Mouse (Mus musculus) spleen, adult 2 months (tissue): ENCODE data around the gene Farsa. TPM values are rescaled to one million over a fixed set of nuclear protein-coding genes. Genes with fewer than 3 reads are reported as not detected.

Source experiments
- DNase-seq, 2 experiments: peaks; one replicate each; pipeline versions ENCODE4 v3.0.0 to v3.0.0-alpha.2; 2012 to 2021; ENCODE audit warnings: low spot score in 2 of 2, low read depth in 1 of 2
- H3K27ac ChIP-seq: fragments of 200-500 bp; 2 replicates; pipeline ENCODE4 v1.5.1; 2012; ENCODE audit warnings: low read length, inconsistent platforms; ENCODE audit not compliant: insufficient read depth
- H3K27me3 ChIP-seq: fragments of 200-500 bp; 2 replicates; pipeline ENCODE4 v1.6.1; 2012; ENCODE audit warnings: mild to moderate bottlenecking, moderate library complexity, low read length, inconsistent platforms; ENCODE audit not compliant: control insufficient read depth, insufficient read depth
- H3K36me3 ChIP-seq: fragments of 200-500 bp; 2 replicates; pipeline ENCODE4 v1.6.1; 2012; ENCODE audit warnings: mild to moderate bottlenecking, low read length, inconsistent platforms; ENCODE audit not compliant: control insufficient read depth, insufficient read depth
- H3K4me1 ChIP-seq: fragments of 200-500 bp; 2 replicates; pipeline ENCODE4 v1.6.1; 2011; ENCODE audit warnings: inconsistent platforms; ENCODE audit not compliant: control insufficient read depth, insufficient read depth, insufficient read length
- H3K4me3 ChIP-seq: fragments of 200-500 bp; 2 replicates; pipeline ENCODE4 v1.5.1; 2011; ENCODE audit warnings: mild to moderate bottlenecking, inconsistent platforms; ENCODE audit not compliant: insufficient read depth, insufficient read length; ENCODE audit errors: extremely low read depth
- CTCF ChIP-seq: fragments of 200-500 bp; IDR thresholded peaks from 2 replicates; pipeline ENCODE4 v1.5.1; 2011; ENCODE audit warnings: mild to moderate bottlenecking, inconsistent platforms; ENCODE audit not compliant: insufficient read depth, insufficient read length, insufficient replicate concordance; ENCODE audit errors: extremely low read depth
- POLR2A ChIP-seq: fragments of 200-500 bp; IDR thresholded peaks from 2 replicates; pipeline ENCODE4 v1.6.1; 2011; ENCODE audit warnings: low read depth, low read length, inconsistent platforms
- WGBS: fragments of 180-500 bp; shearing (Covaris S2); methylation state at CpG from one replicate; pipeline ENCODE4 v1.1.7; 2018; 5-methylcytosine and 5-hydroxymethylcytosine counted together
- polyA plus RNA-seq: library from polyadenylated mRNA; depleted of rRNA; stranded (reverse); fragments of >200 nt; gene quantifications from 2 replicates; pipeline ENCODE4 v1.2.3, GENCODE M21; 2012

Farsa gene
- polyA plus RNA-seq, 1 experiment = 50.3 TPM

GRCm38 (mm10) chr8:84834866-84835855 is 21.6 kb upstream of the Farsa start:
- Histone ChIP-seq H3K4me3 (no peak overlapping the region), H3K27me3 (no peaks in the 10 kb centered on the region), H3K27ac (no peak overlapping the region), H3K36me3 (peaks cover 40% of the 10 kb centered on the region), H3K4me1 (no peaks in the 10 kb centered on the region; the same call in 1 of the 2 replicates)
- 76% methylated on average over 10 of the region's 10 CpGs for whole genome bisulfite sequencing
- TF ChIP-seq POLR2A (no peak), CTCF (no peak)
- no peak for DNase-seq

- 94% methylated on average over 8 of the region's 8 CpGs for WGBS
- peaks cover 45% of the 10 kb centered on the region for H3K36me3 ChIP-seq
- no peaks in the 10 kb centered on the region for H3K27me3 ChIP-seq
- peak overlapping the region; percentile 37; the same call in 1 of the 2 replicates for H3K27ac ChIP-seq
- TF ChIP-seq CTCF (no peak), POLR2A (no peak)
- H3K4me3 ChIP-seq = no peak overlapping the region
- DNase-seq = no peak
- no peaks in the 10 kb centered on the region; the same call in 1 of the 2 replicates for H3K4me1 ChIP-seq
Observed at GRCm38 (mm10) chr8:84837149-84837911, 19.5 kb upstream of the Farsa start.

GRCm38 (mm10) chr8:84837912-84838470 is 18.8 kb upstream of the Farsa start:
- Histone ChIP-seq H3K36me3 (peaks cover 51% of the 10 kb centered on the region), H3K27ac (peak overlapping the region; percentile 37; the same call in 1 of the 2 replicates), H3K4me3 (no peak overlapping the region), H3K27me3 (no peaks in the 10 kb centered on the region), H3K4me1 (no peaks in the 10 kb centered on the region; the same call in 1 of the 2 replicates)
- DNase-seq = no peak
- 89% methylated on average over 15 of the region's 15 CpGs for WGBS
- no peak for TF ChIP-seq CTCF
- TF ChIP-seq POLR2A = no peak

GRCm38 (mm10) chr8:84838513-84838912 is 18.3 kb upstream of the Farsa start:
- H3K4me3 ChIP-seq = no peak overlapping the region
- H3K27ac ChIP-seq = peak overlapping the region; percentile 17; the same call in 1 of the 2 replicates
- 77% methylated on average over 5 of the region's 5 CpGs for WGBS
- H3K4me1 ChIP-seq = no peaks in the 10 kb centered on the region; the same call in 1 of the 2 replicates
- H3K27me3 ChIP-seq = no peaks in the 10 kb centered on the region
- no peak for DNase-seq
- H3K36me3 ChIP-seq = peaks cover 57% of the 10 kb centered on the region
- TF ChIP-seq CTCF = no peak
- TF ChIP-seq POLR2A = no peak

GRCm38 (mm10) chr8:84839411-84839810 is 17.4 kb upstream of the Farsa start:
- H3K27ac ChIP-seq = no peak overlapping the region

GRCm38 (mm10) chr8:84839875-84840247 is 16.9 kb upstream of the Farsa start:
- Histone ChIP-seq H3K27ac (peak overlapping the region; percentile 7; the same call in 1 of the 2 replicates), H3K27me3 (no peaks in the 10 kb centered on the region), H3K4me1 (no peaks in the 10 kb centered on the region), H3K4me3 (peak overlapping the region; percentile 80), H3K36me3 (peaks cover 58% of the 10 kb centered on the region)
- DNase-seq = no peak
- TF ChIP-seq POLR2A (no peak), CTCF (no peak)
- 2% methylated on average over 7 of the region's 7 CpGs for WGBS

More at GRCm38 (mm10) chr8:84839411-84839810, 17.4 kb upstream of the Farsa start:
- H3K36me3 ChIP-seq = peaks cover 58% of the 10 kb centered on the region
- H3K4me1 ChIP-seq = no peaks in the 10 kb centered on the region
- DNase-seq = no peak
- TF ChIP-seq CTCF (no peak), POLR2A (no peak)
- no peak overlapping the region for H3K4me3 ChIP-seq
- no peaks in the 10 kb centered on the region for H3K27me3 ChIP-seq
- WGBS = 80% methylated on average over 2 of the region's 2 CpGs
